Mouse (Mus musculus): Measurements from ENCODE around the gene Snta1.

Snta1 gene

DNA sequence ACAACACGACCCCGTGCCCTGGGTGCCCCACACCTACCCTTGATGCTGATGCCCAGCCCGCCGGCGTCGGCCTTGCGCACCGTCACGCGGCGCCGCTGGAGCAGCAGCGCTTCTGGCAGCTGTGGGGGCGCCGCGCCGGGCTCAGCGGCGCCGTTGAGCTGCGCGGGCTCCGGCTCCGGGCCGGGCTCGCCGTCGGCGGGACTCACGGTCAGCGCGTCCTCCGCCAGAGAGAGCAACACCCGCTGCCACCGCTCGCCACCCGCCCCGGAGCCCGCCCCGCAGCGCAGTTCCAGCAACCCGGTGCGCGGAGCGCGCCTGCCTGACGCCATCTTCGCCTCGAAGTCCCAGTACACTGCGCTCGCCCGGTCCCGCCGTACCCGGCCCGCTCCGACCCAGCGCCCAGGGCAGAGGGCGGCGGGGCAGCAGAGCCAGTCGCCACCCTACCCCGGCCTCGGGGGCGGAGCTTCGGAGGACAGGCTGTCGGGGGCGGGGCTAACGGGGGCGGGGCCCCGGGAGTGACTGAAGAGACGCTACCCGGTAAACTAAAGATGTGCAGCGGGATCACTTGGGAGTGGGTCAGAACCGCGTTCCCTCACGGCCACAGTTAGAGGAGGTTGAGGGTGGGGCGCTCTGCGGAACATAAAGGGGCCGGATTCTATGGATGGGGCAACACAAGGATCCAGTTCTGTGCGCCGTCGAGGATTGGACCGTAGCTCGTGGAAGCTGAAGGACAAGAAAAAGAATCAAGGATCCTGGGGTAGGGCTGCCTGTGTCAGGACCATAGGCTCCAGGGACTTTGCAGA, at the start of gene Snta1:
Gene Snta1 (minus strand): TSS at position 457 of the 803 bp plus-strand sequence.
- DNase-seq: peak; percentile 91

DNA sequence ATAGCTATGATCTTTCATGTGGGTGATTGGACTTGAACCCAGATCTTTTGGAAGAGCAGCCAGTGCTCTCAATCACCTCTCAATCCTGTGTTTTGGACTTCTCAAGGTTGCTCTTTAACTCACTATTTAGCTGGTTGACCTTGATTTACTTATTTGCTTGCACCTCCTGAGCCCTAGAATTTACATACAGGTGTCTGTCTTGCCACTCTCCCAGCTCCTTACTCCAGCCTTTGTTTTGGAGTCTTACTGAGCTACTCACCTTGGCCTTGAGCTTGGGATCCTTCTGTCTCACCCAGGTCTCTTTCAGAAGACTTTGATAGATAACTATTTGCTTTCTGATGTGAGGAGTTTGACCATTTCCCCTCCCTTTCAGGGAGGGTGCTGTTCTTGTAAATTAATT, 48.7 kb upstream of the Snta1 start:
- no peak for DNase-seq

DNA sequence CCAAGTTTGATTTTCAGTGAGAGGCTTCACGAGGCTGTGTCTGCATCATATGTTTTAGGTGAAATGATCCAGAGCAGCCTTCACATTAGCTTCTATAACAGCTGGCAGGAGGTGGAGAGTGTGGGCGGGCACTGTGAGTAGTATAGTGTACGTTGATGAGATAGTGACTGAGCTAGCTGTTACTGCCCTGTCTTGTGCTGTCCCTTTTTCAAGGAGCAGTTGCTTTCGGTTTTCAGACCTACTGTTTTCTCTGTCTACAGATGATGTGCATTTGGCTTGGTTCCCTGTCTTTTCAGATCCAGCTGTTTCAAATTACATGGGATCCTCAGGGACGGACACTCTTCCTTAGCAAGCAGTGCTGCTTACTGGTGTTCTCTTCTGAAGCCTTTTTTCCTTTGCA, 47.9 kb upstream of the Snta1 start:
- no peak for DNase-seq

DNA sequence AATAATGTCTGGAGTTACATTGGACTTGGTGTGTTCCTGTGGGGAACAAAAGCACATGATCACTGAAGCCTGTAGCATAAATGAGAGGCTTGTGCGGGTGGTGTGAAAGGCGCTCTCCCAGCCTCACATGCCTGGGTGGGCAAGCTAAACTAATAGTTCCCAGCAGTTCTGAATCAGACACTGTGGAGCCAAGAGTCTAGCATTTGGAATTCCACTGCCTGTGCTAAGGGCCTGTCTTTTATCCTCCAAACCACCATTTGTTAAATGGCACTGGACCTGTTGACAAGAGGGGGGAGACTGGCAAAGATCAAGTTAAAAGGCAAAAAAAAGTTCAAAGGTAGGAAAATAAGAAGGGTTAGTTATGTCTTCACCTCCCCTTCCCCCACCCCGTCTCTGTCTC, 46.7 kb upstream of the Snta1 start:
- no peak for DNase-seq

DNA sequence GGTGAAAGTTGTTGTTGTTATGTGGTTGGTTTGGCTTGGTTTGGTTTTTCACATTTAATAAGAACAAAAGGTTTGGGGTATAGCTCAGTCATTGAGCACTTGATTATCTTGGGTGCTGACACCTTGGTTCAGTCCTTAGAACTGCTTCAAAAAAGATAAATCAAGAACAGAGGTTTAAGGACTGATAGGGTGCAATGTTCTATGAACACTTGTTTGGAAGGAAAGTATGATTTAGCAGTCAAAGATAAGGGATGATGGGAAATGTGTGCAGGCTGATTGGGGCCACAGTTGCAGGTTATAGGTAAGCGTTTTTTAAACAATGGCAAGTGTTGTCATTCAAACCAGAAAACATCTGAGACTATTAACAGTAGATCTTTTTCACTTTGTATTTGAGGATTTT, 46.2 kb upstream of the Snta1 start:
- no peak for DNase-seq

DNA sequence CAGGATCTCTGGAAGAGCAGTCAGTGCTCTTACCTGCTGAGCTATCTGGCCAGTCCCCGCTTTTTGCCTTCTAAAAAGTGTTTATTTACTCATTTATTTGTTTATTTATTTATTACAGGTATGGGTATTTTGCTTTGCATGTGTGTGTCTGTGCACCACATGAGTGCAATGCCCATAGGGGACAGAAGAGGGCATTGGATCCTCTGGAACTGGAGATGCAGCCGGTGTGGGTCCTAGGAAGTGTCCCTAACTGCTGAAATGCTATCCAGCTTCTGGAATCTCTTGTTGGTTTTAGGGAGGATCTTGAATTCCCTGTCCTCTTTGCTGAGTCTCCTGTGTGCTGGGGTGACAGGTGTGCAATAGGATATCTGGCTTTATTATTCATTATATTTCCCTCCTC, 45.1 kb upstream of the Snta1 start:
- no peak for DNase-seq

DNA sequence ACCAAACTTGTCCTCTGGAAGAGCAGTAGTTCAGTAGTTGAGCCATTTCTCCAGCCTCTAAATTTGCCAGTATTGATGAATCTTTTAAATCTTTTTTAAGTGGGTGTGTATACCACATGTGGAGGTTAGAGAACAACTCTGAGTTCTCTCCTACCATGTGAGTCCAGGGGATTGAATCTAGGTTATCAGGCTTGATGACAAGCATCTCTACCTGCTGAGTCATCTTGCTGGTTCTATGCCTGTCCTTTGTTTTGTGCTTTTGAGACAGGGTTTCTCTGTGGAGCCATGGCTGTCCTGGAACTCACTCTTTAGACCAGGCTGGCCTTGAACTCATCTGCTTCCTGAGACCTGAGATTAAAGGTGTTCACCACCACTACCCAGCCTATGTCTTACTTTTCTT, 40.7 kb upstream of the Snta1 start:
- DNase-seq: no peak

DNA sequence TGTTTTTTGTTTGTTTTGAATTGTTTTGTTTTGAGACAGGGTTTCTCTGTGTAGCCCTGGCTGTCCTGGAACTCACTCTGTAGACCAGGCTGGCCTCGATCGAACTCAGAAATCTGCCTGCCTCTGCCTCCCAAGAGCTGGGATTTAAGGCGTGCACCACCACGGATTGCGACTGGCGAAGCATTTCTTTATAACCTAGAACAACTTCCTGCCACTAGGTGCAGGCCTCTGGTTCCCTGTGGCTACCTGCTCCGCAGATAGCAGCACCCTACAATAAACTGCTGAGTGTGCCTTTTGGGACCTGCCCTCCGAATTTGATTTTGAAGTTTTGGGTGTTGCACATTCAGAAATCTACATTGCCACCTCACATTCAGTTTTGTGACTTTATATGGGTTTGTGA, 39.9 kb upstream of the Snta1 start:
- no peak for DNase-seq

DNA sequence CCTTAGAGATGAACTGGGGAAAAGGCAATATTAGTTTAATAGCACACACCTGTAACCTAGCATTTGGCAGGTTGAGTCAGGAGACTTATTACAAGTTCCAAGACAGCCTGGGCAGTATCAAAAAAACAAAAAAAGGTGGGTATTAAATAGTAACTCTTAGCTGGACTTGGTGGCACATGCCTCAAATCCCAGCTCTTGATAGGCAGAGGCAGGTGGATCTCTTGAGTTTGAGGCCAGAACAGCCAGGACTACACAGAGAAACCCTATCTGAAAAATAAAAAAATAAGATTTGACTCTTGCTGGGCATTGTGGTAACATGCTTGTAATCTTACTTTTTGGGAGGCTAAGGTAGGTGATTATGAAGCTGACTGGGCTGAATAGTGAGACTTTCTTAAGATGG, 32.6 kb upstream of the Snta1 start:
- no peak for DNase-seq

DNA sequence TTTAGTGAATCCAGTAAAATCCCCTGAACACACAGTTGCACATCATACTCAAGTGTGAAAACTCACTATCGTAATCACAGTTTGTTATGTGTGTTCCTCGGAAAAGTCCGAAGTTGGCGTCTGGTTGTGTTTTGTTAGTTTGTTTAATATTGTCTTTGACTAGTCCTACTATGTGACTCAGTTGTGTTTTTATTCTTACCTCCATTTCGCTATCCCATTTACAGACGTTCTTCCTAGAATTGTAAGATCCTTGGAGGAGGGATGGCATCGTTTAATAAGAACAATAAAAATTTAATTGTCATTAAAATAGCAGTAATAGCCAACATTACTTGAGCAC, 29.3 kb upstream of the Snta1 start:
- no peak for DNase-seq

DNA sequence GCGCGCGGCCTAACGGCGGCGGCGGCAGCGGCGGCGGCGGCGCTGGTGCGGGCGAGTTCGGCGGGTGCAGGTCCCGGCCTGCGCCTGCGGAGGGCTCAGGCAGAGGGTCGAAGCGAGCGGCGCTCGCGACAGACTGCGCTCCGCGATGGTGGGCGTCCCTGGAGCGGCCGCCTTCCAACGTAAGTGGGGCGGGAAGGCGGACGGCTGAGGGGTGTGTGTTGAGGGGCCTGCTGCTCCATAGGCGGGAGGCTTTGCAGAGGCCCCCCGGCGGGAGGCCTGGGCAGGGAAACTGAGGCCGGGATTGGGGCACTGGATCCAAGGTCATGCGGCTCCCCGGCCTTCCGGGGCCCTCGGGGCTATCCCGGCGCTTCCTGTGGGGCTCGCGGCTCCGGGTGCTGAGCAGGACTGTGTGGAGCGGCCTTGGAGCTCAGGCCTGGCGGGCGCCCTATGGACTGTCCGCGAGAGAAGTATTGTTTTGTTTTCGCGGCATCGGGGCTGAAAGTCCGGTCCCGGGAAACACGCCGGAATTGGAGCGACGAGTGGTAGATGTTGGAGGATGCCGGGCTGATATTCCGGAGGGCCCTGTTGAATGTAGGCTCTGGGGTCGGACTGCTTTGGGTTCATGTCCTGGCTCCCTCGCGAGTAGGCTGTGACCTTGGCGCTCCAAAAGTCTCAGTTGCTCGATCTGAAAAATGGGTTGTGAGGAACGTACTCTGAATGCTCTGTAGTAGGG, 28.7 kb upstream of the Snta1 start, which contains the start of gene Cbfa2t2:
Gene Cbfa2t2 (plus strand): TSS at position 24 of the 733 bp plus-strand sequence.
- peak; percentile 63 for DNase-seq

DNA sequence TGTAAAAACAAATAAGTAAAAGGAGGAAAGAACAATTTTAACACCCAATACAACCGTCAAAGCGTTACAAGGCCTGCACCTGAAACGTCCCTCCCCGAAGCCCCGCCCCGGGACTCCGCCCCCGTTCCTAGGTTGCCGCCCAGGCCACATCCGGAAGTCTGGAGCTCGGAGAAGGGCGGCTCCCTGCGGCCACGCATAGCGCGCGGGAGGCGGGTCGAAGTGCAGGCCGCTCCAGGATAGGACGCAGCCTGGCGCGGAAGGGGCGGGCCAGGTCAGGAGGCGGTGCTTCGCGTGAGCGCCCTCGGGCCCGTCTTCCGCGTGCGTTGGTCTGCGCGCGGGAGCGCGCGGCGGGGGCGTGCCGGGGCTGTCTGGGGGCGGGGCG, 28.2 kb upstream of the Snta1 start:
- peak; percentile 98 for DNase-seq

DNA sequence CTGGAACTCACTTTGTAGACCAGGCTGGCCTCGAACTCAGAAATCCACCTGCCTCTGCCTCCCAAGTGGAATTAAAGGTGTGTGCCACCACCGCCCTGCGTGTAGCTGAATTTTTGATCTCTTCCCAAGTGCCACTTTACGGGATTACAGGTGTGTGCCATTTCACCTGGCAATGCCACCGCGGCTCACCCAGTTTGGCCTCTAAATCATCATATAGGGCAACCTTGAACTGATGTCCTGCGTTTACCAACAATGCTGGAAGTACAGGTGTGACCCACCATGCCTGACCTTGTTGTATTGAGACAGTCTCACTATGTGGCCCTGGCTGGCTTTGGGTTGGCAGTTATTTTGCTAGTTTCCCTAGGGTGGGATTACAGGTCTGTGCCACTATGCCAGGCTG, 26.8 kb upstream of the Snta1 start:
- DNase-seq: no peak

DNA sequence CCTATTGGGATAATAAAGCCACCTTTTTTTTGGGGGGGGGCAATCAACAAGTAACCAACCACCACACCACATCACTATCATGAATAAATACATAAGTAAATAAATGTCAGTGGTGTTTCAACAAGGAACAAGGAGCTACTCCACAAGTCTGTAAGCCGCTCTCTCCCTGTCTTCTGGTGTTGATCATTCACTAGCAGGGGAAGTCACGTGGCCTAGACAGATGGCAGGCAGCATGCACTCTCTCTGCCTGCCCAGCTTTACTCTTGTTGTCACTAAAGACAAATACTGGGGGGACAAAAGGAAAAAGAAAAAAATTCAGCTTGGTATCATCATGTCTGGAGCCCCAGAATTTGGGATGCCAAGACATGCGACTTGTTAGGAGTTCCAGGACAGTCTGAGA, 25.5 kb upstream of the Snta1 start:
- DNase-seq: peak; percentile 74

DNA sequence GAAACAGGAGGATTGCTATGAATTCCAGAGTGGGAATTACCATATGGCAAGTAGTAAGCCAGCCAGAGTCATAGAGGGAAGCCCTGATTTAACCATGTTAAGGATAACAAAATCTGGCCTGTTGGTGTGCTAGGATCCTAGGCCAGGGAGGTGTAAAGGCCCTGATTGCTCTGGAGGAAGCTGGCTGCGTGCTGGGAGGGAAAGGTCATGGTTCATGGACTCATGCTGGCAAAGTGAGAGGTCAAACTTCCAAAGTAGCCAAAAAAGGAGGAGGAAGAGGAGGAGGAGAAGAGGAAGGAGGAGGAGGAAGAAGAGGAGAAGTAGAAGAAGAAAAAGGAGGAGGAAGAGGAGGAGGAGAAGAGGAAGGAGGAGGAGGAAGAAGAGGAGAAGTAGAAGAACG, 24.8 kb upstream of the Snta1 start:
- DNase-seq: peak; percentile 38

DNA sequence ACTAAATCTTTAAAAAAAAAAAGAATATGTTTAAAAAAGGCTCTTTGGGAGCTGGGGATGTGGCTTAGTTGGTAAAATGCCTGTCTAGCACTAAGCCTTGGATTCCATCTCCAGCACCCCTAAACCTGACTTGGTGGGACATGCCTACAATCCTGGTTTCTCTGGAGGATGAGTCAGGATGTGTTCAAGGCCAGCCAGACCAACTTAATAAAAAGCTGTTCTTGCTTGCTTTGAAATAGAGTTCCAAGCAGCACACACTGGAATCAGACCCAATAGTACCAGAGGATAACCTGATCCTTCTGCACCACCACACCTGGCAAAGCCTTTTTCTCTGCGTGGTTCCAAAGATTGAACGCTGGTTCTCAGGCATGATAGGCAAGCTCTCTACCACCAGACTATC, 22.7 kb upstream of the Snta1 start:
- DNase-seq: no peak

DNA sequence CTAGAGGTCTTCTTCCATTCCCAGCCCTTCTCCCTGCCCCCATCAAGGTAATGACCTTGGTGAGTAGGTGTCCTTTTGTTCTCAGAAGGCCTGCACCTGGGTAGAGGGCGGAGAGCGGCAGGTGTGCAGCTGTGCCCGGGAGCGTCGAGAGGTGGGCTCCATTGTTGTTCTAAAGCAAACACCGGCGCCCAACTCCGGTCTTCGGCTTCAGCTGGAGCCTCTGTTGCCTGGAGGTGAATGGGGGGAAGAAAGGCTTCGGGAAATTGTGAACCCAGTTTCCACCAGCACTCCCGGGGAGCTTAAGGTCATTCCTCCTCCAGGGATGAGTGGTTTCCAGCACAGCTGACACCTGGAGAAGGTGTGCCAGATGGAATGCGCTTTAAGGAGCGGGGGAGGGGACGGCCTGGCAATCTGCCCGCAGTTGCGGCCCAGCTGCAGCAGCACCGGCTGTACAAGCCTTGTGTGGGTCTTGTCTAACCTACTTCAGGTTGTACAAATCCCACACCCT, 20.0 kb upstream of the Snta1 start:
- peak; percentile 85 for DNase-seq

DNA sequence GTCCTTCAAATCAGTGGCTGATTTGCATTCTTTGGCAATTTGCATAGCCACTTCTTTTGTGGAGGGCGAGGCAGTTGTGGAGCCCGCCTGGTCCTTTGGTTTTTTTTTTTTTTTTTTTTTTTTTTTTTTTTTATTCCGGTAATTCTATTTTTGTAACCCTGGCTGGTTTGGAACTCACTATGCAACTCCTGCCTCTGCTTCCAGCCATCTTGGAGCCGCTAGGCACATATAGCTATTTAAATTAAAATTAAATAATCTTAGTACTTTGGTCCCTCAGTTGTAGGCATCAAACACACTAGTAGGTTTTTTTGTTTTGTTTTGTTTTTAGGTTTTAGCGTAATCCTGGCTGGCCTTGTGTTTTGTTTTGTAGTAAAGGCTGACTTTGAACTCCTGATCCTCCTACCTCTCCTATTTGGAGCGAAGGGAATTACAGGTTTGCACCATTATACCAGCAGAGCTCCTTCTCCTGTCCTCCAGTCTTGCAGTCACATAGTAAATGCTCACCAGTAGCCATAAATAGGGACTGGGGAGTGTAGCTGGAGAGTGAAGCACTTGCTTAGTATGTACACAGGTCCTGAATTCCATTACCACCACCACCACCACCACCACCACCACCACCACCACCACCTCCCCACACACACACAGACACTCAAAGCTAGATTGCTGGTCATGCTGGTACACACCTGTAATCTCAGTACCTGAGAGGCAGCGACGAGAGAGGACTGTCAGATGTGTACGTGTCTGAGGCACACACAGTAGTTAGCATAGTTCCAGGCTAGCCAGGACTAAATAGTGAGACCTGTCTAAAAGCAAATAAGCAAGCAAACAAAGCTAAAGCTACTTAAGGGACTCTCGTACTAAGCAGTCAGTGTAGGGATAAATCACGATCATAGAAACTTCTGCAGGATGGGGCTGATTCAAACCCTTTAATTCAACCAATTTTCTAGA, 19.3 kb upstream of the Snta1 start:
- no peak for DNase-seq

DNA sequence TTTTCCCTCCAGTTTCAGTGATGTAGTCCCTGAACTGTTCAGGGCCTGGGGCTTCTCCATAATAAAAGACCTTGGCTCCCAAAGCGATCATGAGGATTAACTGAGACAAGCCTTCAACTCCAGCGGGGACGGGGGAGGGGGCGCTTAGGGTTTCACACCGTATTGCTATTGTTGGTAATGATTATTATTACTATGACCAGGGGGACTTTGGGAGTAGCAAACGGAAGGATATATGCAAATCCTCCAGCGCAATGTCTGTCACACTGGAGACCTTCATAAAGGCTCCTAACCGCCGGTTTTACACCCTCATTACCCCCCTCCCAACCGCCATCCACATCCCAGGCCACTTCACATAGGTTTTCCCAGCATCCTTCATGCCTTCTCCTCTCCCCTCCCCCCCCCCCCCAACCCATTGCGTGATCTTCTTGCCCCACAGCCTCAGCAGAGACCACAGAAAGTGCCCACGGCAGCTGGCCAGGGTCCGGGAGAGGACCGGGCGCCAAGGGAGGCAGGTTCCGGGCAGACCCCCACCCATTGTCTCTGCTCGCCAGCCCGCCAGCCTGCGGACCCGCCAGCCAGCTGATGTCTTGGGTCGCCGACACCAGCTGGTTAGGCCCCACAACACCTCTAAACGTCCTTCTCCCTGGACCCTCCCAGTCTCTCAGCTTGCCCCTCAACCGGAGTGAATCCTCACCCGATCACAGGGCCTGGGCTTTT, 18.4 kb upstream of the Snta1 start:
- no peak for DNase-seq

DNA sequence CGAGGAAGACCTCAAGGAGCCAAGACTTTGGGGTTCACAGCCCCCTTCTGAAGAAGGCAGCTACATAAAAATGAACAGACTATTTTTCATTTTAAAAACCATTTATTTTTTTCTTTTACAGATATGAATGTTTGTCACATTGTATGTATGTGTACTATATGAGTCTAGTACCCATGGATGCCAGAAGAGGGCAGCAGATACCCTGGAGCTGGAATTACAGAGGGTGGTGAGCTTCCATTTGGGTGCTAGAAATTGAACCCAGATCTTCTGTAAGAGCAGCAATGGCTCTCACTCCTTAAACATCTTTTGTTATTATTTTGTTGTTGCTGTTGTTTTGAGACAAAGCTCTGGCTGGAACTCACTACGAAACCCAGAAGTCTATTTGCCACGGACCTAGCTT, 17.6 kb upstream of the Snta1 start:
- no peak for DNase-seq

DNA sequence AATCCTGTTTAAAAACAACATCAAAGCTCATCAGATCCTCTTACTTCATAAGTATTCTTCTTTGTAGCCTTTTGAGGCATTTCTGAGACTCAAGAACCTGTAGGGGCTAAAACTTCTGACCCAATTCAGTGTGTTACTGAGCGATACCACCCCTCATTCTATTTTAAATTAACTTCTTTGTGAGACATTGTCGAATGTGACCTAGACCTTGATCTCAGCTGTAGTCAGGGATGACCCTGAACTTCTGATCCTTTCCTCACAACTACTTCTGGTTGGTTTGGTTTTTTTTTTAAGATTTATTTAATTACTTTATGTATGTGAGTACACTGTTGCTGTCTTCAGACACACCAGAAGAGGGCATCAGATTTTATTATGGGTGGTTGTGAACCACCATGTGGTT, 15.6 kb upstream of the Snta1 start:
- no peak for DNase-seq

DNA sequence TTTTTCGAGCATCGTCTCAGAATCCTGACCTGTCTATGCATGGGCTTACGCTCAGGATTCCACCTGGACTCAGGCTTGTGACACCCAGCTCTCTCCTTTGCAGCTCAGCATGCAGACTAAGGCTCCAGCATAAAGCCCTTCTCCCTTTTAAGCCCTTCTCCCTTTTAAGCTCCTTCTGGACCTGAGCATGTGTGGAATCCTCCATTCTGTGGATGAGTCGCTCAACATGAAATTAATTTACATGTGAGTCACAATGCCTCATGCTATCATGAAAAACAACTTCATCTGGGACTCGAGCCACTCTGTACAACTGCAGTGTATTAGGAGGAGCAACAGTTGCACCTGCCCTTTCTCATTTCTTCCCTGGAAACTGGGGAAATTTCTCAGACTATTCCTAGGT, 14.3 kb upstream of the Snta1 start:
- DNase-seq: no peak

Measured in kidney, adult 11 months (tissue).